Mouse (Mus musculus) liver, adult 2 months (tissue): Measurements from ENCODE around the gene Parg.

Experiments used
- CTCF ChIP-seq: fragments of 200-500 bp; IDR thresholded peaks from 2 replicates; pipeline ENCODE4 v1.5.1; 2011; ENCODE audit warnings: low read depth, low read length, control low read depth
- POLR2A ChIP-seq: fragments of 200-500 bp; IDR thresholded peaks from 2 replicates; pipeline ENCODE4 v1.6.1; 2011; ENCODE audit warnings: low read length, control low read depth; ENCODE audit not compliant: insufficient read depth; ENCODE audit errors: extremely low read depth

GRCm38 (mm10) chr14:32152243-32152965, 49.3 kb upstream of the Parg start:
- TF ChIP-seq POLR2A (no peak), CTCF (no peak)
